Mouse (Mus musculus): ENCODE data around the gene Zbtb38. TPM values are rescaled to one million over a fixed set of nuclear protein-coding genes. Genes with fewer than 3 reads are reported as not detected.

The Zbtb38 gene
- polyA plus RNA-seq, 1 experiment from 2014 or later: 13.4 TPM

- DNase-seq (ENCODE audit: low spot score): no peak
- no peak overlapping the region for H3K27ac ChIP-seq
- no peaks in the 10 kb centered on the region for H3K9me3 ChIP-seq
- no peaks in the 10 kb centered on the region for H3K36me3 ChIP-seq
- 97% methylated on average over 4 of the region's 4 CpGs for WGBS
- H3K4me3 ChIP-seq: no peak overlapping the region
- peaks cover 31% of the 10 kb centered on the region for H3K4me1 ChIP-seq
- no peaks in the 10 kb centered on the region for H3K27me3 ChIP-seq (ENCODE audit: insufficient read depth, poor library complexity, severe bottlenecking)
These were observed 19.3 kb downstream of the Zbtb38 start for GRCm38 (mm10) chr9:96733425-96733717.

- no peak overlapping the region for H3K4me3 ChIP-seq
- peak overlapping the region; percentile 64; the same call in 1 of the 2 replicates for H3K27ac ChIP-seq
- 69% methylated on average over 17 of the region's 17 CpGs for WGBS
These were observed 19.8 kb downstream of the Zbtb38 start for GRCm38 (mm10) chr9:96732644-96733424.

GRCm38 (mm10) chr9:96731961-96732511 is 20.6 kb downstream of the Zbtb38 start:
- DNase-seq (ENCODE audit: low spot score): no peak
- H3K27ac ChIP-seq: peak overlapping the region; percentile 64; the same call in 1 of the 2 replicates
- no peaks in the 10 kb centered on the region for H3K36me3 ChIP-seq
- peaks cover 39% of the 10 kb centered on the region for H3K4me1 ChIP-seq
- peak overlapping the region; percentile 36; the same call in 1 of the 2 replicates for H3K4me3 ChIP-seq
- H3K9me3 ChIP-seq: no peaks in the 10 kb centered on the region
- H3K27me3 ChIP-seq (ENCODE audit: insufficient read depth, poor library complexity, severe bottlenecking): no peaks in the 10 kb centered on the region
- WGBS: 47% methylated on average over 14 of the region's 14 CpGs

More at GRCm38 (mm10) chr9:96732644-96733424, 19.8 kb downstream of the Zbtb38 start:
- no peaks in the 10 kb centered on the region for H3K36me3 ChIP-seq
- peaks cover 36% of the 10 kb centered on the region for H3K4me1 ChIP-seq
- no peak for DNase-seq (ENCODE audit: low spot score)
- no peaks in the 10 kb centered on the region for H3K27me3 ChIP-seq (ENCODE audit: insufficient read depth, poor library complexity, severe bottlenecking)
- H3K9me3 ChIP-seq: no peaks in the 10 kb centered on the region

GRCm38 (mm10) chr9:96731039-96731895 is 21.4 kb downstream of the Zbtb38 start:
- Histone ChIP-seq H3K4me1 (peaks cover 45% of the 10 kb centered on the region), H3K27ac (no peak overlapping the region), H3K27me3 (ENCODE audit: insufficient read depth, poor library complexity, severe bottlenecking) (no peaks in the 10 kb centered on the region), H3K4me3 (0 out of 2 replicates have a peak overlapping the region, but pooled peaks have one; percentile 36), H3K9me3 (no peaks in the 10 kb centered on the region), H3K36me3 (no peaks in the 10 kb centered on the region)
- no peak for DNase-seq (ENCODE audit: low spot score)
- WGBS: 72% methylated on average over 19 of the region's 19 CpGs

GRCm38 (mm10) chr9:96730311-96730625 is 22.4 kb downstream of the Zbtb38 start:
- H3K36me3 ChIP-seq: no peaks in the 10 kb centered on the region
- no peaks in the 10 kb centered on the region for H3K9me3 ChIP-seq
- no peak overlapping the region for H3K4me3 ChIP-seq
- 68% methylated on average over 2 of the region's 2 CpGs for WGBS
- no peak for DNase-seq (ENCODE audit: low spot score)
- peaks cover 52% of the 10 kb centered on the region for H3K4me1 ChIP-seq
- no peaks in the 10 kb centered on the region for H3K27me3 ChIP-seq (ENCODE audit: insufficient read depth, poor library complexity, severe bottlenecking)
- peak overlapping the region; percentile 23; the same call in 1 of the 2 replicates for H3K27ac ChIP-seq

- DNase-seq (ENCODE audit: low spot score): no peak
- H3K9me3 ChIP-seq: no peaks in the 10 kb centered on the region
- 66% methylated on average over 10 of the region's 10 CpGs for WGBS
- no peak overlapping the region for H3K4me3 ChIP-seq
- H3K4me1 ChIP-seq: peaks cover 53% of the 10 kb centered on the region
- H3K27me3 ChIP-seq (ENCODE audit: insufficient read depth, poor library complexity, severe bottlenecking): no peaks in the 10 kb centered on the region
- no peaks in the 10 kb centered on the region for H3K36me3 ChIP-seq
- H3K27ac ChIP-seq: peak overlapping the region; percentile 23; the same call in 1 of the 2 replicates
These were observed 22.9 kb downstream of the Zbtb38 start for GRCm38 (mm10) chr9:96729537-96730310.

- no peaks in the 10 kb centered on the region for H3K9me3 ChIP-seq
- H3K27me3 ChIP-seq (ENCODE audit: insufficient read depth, poor library complexity, severe bottlenecking): no peaks in the 10 kb centered on the region
- 70% methylated on average over 16 of the region's 16 CpGs for WGBS
- DNase-seq (ENCODE audit: low spot score): no peak
- H3K4me3 ChIP-seq: no peak overlapping the region
- peaks cover 54% of the 10 kb centered on the region for H3K4me1 ChIP-seq
- no peaks in the 10 kb centered on the region for H3K36me3 ChIP-seq
- 0 out of 2 replicates have a peak overlapping the region, but pooled peaks have one; percentile 26 for H3K27ac ChIP-seq
These were observed 24.1 kb downstream of the Zbtb38 start for GRCm38 (mm10) chr9:96728338-96729162.

- no peak for DNase-seq (ENCODE audit: low spot score)
- Histone ChIP-seq H3K4me1 (peaks cover 48% of the 10 kb centered on the region), H3K27ac (peak overlapping the region; percentile 26; the same call in 1 of the 2 replicates), H3K36me3 (no peaks in the 10 kb centered on the region), H3K27me3 (ENCODE audit: insufficient read depth, poor library complexity, severe bottlenecking) (no peaks in the 10 kb centered on the region), H3K4me3 (no peak overlapping the region), H3K9me3 (no peaks in the 10 kb centered on the region)
- 78% methylated on average over 6 of the region's 6 CpGs for WGBS
These were observed 24.9 kb downstream of the Zbtb38 start for GRCm38 (mm10) chr9:96727688-96728087.

GRCm38 (mm10) chr9:96726336-96727131 is 26.1 kb downstream of the Zbtb38 start:
- no peaks in the 10 kb centered on the region for H3K27me3 ChIP-seq (ENCODE audit: insufficient read depth, poor library complexity, severe bottlenecking)
- H3K27ac ChIP-seq: peak overlapping the region; percentile 64; the same call in 1 of the 2 replicates
- no peak overlapping the region for H3K4me3 ChIP-seq
- H3K36me3 ChIP-seq: no peaks in the 10 kb centered on the region
- DNase-seq (ENCODE audit: low spot score): no peak
- H3K9me3 ChIP-seq: no peaks in the 10 kb centered on the region
- peaks cover 40% of the 10 kb centered on the region for H3K4me1 ChIP-seq
- 62% methylated on average over 14 of the region's 14 CpGs for WGBS

GRCm38 (mm10) chr9:96725582-96726320 is 26.9 kb downstream of the Zbtb38 start:
- 32% methylated on average over 9 of the region's 9 CpGs for WGBS

GRCm38 (mm10) chr9:96723650-96724049 is 29.0 kb downstream of the Zbtb38 start:
- peaks cover 46% of the 10 kb centered on the region for H3K4me1 ChIP-seq
- no peaks in the 10 kb centered on the region for H3K9me3 ChIP-seq
- 42% methylated on average over 6 of the region's 6 CpGs for WGBS
- no peak overlapping the region for H3K4me3 ChIP-seq
- H3K27me3 ChIP-seq (ENCODE audit: insufficient read depth, poor library complexity, severe bottlenecking): no peaks in the 10 kb centered on the region
- H3K27ac ChIP-seq: no peak overlapping the region
- DNase-seq (ENCODE audit: low spot score): no peak
- no peaks in the 10 kb centered on the region for H3K36me3 ChIP-seq

More at GRCm38 (mm10) chr9:96725582-96726320, 26.9 kb downstream of the Zbtb38 start:
- H3K4me3 ChIP-seq: no peak overlapping the region
- H3K4me1 ChIP-seq: peaks cover 47% of the 10 kb centered on the region
- H3K27me3 ChIP-seq (ENCODE audit: insufficient read depth, poor library complexity, severe bottlenecking): no peaks in the 10 kb centered on the region
- DNase-seq (ENCODE audit: low spot score): no peak
- H3K9me3 ChIP-seq: no peaks in the 10 kb centered on the region
- peak overlapping the region; percentile 64; the same call in 1 of the 2 replicates for H3K27ac ChIP-seq
- no peaks in the 10 kb centered on the region for H3K36me3 ChIP-seq
